Mouse (Mus musculus) T-helper 17 cell (primary cell): ENCODE results near the gene Gm29609.

Source experiments
- in situ Hi-C, 2 experiments: fragments of 300-600 bp; cut with MboI, MseI; formaldehyde crosslinking; loops; 1 replicate in 1 of 2; 2 replicates in 1 of 2; pipeline ENCODE4 v1.15.1; 2025; ENCODE audit warnings: high pct_unique_total_duplicates in 2 of 2

The Gm29609 gene

DNA sequence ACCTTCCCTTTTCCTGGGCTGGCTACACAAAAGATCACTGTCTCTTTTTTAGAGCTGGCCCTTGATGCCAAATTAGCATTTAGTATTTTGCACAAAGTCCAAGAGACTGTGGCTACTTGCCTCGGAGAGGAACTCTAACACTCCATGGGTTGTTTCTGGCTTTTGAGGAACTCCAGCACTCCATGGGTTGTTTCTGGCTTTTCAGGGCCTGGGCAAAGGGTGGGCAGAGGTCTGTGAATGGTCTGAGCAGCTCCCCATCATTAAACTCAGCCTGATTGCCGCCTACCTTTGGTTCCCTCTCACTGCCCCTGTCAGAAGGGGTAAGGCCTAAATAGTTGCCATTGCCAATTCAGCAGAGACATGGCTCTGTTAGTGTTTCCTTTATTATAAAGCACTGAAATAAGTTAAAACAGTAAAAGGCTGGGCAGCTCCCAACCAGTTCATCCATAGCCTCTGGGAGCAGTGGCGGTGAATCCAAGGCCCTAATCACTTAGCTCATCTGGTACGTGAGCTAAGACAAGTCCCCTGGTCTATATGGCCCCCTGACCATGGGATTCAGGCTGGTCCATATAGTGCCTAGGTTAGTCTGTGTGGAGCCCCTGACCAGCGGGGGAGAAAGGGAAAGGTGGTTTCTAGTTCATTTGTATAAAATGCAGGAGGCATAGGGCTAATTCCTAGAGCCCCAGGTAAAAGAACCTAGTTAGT is 19.1 kb upstream of the Gm29609 start:
- in situ Hi-C loops = loop anchor here in 1 of 2 experiments (10.0 kb wide), 1 partner anchor 294 kb away; the partner anchor contains the start of gene Ost4

GRCm38 (mm10) chr5:31198170-31198569 is 18.5 kb upstream of the Gm29609 start:
- in situ Hi-C loops = loop anchor here in 1 of 2 experiments (10.0 kb wide), 1 partner anchor 293 kb away; the partner anchor contains the start of gene Ost4

DNA sequence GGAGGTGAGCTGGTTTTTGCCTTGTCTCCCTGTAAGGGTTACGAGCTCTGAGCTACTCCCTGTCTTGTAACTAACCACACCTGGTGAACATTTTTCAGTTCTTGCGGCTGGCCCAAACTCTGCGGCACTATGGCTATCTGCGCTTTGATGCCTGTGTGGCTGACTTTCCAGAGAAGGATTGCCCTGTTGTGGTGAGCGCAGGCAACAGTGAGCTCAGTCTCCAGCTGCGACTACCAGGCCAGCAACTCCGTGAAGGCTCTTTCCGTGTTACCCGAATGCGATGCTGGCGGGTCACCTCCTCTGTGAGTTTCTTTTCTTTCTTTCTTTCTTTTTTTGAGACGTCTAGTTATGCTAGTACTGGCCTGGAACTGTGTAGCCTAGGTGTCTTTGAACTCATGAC is 17.4 kb upstream of the Gm29609 start:
- in situ Hi-C loops = loop anchor here in 1 of 2 experiments (10.0 kb wide), 1 partner anchor 292 kb away; the partner anchor contains the start of gene Ost4

GRCm38 (mm10) chr5:31196207-31196606 is 16.5 kb upstream of the Gm29609 start:
- in situ Hi-C loops = loop anchor here in 1 of 2 experiments (10.0 kb wide), 1 partner anchor 291 kb away; the partner anchor contains the start of gene Ost4

- in situ Hi-C loops = loop anchor here in 1 of 2 experiments (10.0 kb wide), 1 partner anchor 291 kb away; the partner anchor contains the start of gene Ost4
Observed at GRCm38 (mm10) chr5:31195671-31196070, 16.0 kb upstream of the Gm29609 start.

DNA sequence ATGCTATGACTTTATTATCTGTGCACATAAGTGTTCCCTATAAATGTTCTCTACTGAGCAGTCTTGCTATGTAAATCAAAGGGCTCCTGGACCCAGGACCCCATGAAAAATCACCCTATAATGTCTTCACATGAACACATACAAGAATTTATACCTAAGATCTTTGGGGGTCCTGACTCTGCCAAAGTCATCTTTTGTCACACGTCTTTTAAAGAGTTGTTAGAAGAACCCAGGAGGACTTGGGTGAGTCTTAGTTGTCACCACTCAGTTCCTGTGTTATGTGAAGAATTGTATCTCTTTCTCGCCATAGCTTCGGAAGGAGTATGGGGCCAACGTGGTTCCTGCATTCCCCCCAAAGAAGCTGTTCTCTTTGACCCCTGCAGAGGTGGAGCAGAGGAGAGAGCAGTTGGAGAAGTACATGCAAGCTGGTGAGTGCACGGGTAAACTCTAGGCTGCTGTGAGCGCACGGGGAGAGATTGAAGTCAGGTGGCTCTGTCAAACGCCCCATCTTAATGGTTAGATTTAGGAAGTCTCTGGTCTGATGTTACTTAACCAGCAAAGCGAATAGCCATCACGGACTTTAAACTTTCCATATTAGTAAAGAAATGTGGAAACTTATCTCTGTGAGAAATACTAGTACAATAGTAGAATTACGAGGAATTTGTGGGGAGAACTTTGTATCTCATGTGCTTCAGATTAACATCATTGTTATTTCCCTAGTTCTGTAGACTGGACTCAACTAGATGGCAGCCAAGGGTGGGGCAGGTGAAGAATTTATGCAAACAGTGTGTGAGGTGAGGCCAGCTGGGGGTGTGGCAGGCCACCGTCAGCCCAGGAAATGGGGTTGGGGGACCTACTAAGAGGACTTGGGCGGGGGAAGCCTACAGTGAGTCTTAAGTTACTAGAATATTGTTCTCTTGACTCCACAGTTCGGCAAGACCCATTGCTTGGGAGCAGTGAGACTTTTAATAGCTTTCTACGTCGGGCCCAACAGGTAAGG is 15.1 kb upstream of the Gm29609 start:
- in situ Hi-C loops = loop anchor here in 1 of 2 experiments (5.0 to 10.0 kb wide), 2 partner anchors 98 to 290 kb away; partner anchors contain the start of genes Ift172 and Ost4

- in situ Hi-C loops = loop anchor here in 1 of 2 experiments (5.0 to 10.0 kb wide), 2 partner anchors 99 to 289 kb away; partner anchors contain the start of genes Ift172 and Ost4
Observed at GRCm38 (mm10) chr5:31193631-31194281, 14.0 kb upstream of the Gm29609 start.

GRCm38 (mm10) chr5:31192939-31193630 is 13.4 kb upstream of the Gm29609 start, which contains the start of the genes Snx17 and Eif2b4:
TSS of gene Snx17 (plus strand) at chr5:31193227.
TSS of gene Eif2b4 (minus strand) at chr5:31193430.
- in situ Hi-C loops = loop anchor here in 1 of 2 experiments (5.0 to 10.0 kb wide), 2 partner anchors 99 to 288 kb away; partner anchors contain the start of genes Ift172 and Ost4

- in situ Hi-C loops = loop anchor here in 1 of 2 experiments (5.0 to 10.0 kb wide), 2 partner anchors 100 to 287 kb away; partner anchors contain the start of genes Ift172 and Ost4
Observed at GRCm38 (mm10) chr5:31192045-31192938, 12.6 kb upstream of the Gm29609 start.

DNA sequence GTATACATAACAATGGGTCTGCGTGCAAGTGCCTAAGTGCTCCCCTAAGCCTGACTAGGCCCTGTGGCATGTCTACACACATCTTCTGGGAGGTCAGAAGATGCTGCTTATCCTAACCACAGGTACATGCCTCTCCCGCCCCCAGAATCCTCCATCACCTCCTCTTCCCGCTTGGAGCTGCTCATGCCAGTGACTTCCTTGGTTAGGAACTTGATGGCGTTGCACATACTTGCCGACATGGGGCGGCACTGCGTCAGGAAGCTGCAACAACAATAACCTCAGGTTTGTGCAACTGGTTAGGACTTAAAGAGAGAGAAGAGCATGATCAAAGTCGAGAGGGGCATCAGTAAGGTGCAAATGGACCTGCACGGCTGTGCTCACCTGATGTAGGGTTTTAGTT is 10.5 kb upstream of the Gm29609 start:
- in situ Hi-C loops = loop anchor here in 1 of 2 experiments (5.0 to 10.0 kb wide), 2 partner anchors 102 to 285 kb away; partner anchors contain the start of genes Ift172 and Ost4

DNA sequence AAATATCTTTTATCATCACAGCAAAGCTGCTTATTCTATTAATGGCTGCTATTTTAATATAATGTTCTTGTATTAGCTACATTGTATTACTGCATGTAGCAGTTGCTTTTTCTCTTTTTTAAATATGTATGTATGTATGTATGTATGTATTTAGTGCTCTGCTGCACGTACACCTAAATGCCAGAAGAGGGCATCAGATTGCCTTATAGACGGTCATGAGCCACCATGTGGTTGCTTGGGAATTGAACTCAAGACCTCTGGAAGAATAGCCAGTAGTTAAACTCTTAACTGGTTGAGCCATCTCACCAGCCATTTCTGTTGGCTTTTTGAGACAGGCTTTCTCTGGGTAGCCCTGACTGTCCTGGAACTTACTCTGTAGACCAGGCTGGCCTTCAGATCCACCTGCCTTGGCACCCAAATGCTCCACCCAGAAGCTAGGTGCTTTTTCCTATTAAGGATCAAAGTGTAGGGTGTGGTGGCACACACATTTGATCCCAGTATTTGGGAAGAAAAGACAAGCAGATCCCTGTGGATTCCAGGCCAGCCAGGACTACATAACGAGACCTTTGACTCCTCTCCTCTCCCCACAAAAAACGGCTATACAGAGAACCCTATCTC is 8.6 kb upstream of the Gm29609 start:
- in situ Hi-C loops = no loop called here

DNA sequence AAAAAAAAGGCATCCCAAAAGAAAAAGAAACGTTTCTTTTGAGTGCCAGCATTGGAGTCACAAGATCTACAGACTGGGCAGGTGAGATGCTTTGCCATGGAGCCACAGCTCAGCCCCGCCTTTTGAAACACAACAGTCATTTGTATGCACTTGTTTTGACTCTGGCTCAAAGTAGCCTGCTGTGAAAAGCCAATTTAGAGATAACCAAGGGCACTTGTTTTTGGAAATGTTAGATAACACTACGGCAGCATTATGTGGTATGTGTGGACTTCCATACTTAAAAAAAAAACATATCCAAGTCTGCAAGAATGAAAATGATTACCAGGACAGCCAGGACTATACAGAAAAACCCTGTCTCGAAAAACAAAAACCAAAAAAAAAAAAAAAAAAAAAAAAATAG is 4.0 kb upstream of the Gm29609 start:
- in situ Hi-C loops = no loop called here

DNA sequence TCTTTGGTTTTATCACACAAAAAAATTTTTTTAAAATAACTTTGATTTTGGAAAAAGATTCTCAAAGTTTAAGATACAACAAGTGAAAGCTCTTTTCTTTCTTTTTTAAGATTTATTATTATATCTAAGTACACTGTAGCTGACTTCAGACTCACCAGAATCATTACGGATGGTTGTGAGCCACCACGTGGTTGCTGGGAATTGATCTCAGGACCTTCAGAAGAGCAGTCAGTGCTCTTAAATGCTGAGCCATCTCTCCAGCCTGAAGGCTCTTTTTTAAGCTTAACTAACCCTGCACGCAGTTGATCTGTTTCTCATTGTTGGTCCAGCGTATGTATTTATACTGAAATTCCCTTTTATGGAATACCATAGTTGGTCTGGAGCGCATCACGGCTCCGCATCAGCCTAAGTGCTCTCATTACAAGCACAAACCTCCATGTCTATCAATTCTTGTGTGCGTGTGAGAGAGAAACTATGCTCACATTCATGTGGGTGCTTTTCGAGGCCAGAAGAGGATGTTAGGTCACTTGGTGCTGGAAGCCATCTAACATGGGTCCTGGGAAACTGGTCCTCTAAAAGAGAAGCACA is 1.6 kb upstream of the Gm29609 start:
- in situ Hi-C loops = no loop called here

GRCm38 (mm10) chr5:31179301-31179765 is 378 bp downstream of the Gm29609 start:
- in situ Hi-C loops = no loop called here

DNA sequence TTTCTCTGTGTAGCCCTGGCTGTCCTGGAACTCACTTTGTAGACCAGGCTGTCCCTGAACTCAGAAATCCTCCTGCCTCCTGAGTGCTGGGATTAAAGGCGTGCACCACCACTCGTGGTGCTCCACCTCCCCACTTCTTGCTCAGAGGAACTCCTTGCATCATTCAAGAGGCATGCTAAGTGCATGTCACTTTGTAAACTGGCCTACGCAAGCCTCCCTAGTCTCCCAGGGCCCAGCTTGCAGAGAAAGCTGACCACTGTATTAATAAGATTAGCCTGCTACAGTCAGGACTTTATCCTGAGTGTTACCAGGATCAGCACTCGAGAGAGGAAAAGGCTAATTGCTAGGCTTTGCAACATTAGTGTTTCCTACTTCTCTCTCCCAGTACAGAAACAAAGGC is 11.1 kb downstream of the Gm29609 start:
- in situ Hi-C loops = no loop called here

DNA sequence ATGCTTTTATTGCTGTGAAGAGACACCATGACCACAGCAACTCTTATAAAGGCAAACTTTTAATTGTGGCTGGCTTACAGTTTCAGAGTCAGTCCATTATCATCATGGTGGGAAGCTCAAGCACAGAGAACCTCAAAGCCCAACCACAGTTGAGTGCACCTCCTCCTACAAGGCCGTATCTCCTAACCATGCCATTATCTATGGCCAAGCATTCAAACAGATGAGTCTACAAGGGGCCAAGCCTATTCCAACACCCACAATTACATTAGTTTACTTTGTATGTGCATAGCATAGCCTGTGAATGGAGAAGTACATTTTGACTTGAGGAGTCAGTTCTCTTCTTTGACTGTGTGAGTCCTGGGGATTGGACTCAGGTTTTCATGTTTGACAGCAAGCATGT is 14.8 kb downstream of the Gm29609 start:
- in situ Hi-C loops = no loop called here

GRCm38 (mm10) chr5:31162462-31162861 is 17.2 kb downstream of the Gm29609 start:
- in situ Hi-C loops = no loop called here

DNA sequence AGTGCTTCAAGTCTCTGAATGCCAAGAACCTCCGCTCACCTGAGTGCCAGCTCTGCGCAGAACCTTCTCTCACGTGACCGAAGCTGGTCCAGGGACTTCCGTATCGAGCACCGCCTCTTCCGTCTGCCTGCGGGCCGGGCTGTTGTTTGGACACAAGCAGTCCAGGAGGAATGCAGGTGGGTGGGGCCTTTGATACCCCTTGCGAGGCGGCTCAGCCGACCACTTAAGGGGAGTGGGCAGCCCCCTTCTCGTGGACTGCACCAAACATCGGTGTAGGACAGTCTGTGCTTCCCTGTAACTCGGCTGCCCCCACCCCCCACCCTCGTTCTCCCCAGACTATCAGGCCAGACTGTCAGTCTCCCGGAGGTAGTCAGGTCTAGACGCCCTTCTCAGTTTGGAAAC is 25.6 kb downstream of the Gm29609 start, which contains the start of gene Mpv17:
TSS of gene Mpv17 (minus strand) at position 100 of the 402 bp plus-strand sequence.
- in situ Hi-C loops = no loop called here
